Mouse (Mus musculus) MEL-GATA-1-ER (cell line): ENCODE results near the gene Btbd7.

Experiments
- DNase-seq: peaks from one replicate; pipeline ENCODE4 v3.0.0-alpha.2; 2012; ENCODE audit warnings: low read depth; ENCODE audit errors: extremely low read depth

Gene Btbd7

GRCm38 (mm10) chr12:102878031-102878823, at the start of gene Btbd7:
Gene Btbd7, minus strand, starts transcription at chr12:102878471.
- DNase-seq: peak; percentile 66

- no peak for DNase-seq
Observed at GRCm38 (mm10) chr12:102916073-102916472, 37.8 kb upstream of the Btbd7 start.

- no peak for DNase-seq
Observed at GRCm38 (mm10) chr12:102908191-102908590, 29.9 kb upstream of the Btbd7 start.

- DNase-seq: no peak
Observed at GRCm38 (mm10) chr12:102899091-102899490, 20.8 kb upstream of the Btbd7 start, which contains the start of gene Cox8c. Gene Cox8c, plus strand, starts transcription at chr12:102899316.

- no peak for DNase-seq
Observed at GRCm38 (mm10) chr12:102888568-102888967, 10.3 kb upstream of the Btbd7 start.

- no peak for DNase-seq
Observed at GRCm38 (mm10) chr12:102887366-102887765, 9.1 kb upstream of the Btbd7 start.

GRCm38 (mm10) chr12:102885735-102886134, 7.5 kb upstream of the Btbd7 start:
- no peak for DNase-seq

GRCm38 (mm10) chr12:102878901-102879300, 630 bp upstream of the Btbd7 start:
- no peak for DNase-seq

- DNase-seq: peak; percentile 40
Observed at GRCm38 (mm10) chr12:102877301-102878030, 805 bp downstream of the Btbd7 start.

- DNase-seq: peak; percentile 13
Observed at GRCm38 (mm10) chr12:102870527-102870926, 7.7 kb downstream of the Btbd7 start.

- DNase-seq: no peak
Observed at GRCm38 (mm10) chr12:102869802-102870201, 8.5 kb downstream of the Btbd7 start.

GRCm38 (mm10) chr12:102860806-102861205, 17.5 kb downstream of the Btbd7 start:
- DNase-seq: no peak

- DNase-seq: no peak
Observed at GRCm38 (mm10) chr12:102838271-102838670, 40.0 kb downstream of the Btbd7 start.

GRCm38 (mm10) chr12:102832746-102833300, 45.4 kb downstream of the Btbd7 start:
- no peak for DNase-seq

GRCm38 (mm10) chr12:102831888-102832287, 46.4 kb downstream of the Btbd7 start:
- DNase-seq: no peak

GRCm38 (mm10) chr12:102827119-102827518, 51.2 kb downstream of the Btbd7 start:
- peak; percentile 3 for DNase-seq

GRCm38 (mm10) chr12:102826399-102826798, 51.9 kb downstream of the Btbd7 start:
- no peak for DNase-seq

- DNase-seq: no peak
Observed at GRCm38 (mm10) chr12:102814858-102815257, 63.4 kb downstream of the Btbd7 start.

GRCm38 (mm10) chr12:102799528-102799927, 78.7 kb downstream of the Btbd7 start:
- DNase-seq: peak; percentile 75

- DNase-seq: no peak
Observed at GRCm38 (mm10) chr12:102787927-102788326, 90.3 kb downstream of the Btbd7 start.

GRCm38 (mm10) chr12:102785593-102785985, 92.7 kb downstream of the Btbd7 start:
- no peak for DNase-seq
